Mouse (Mus musculus) right cerebral cortex, postnatal 4 days (tissue): ENCODE results near the gene Ddx60.

ENCODE experiments used
- DNase-seq: peaks from one replicate; pipeline ENCODE4 v3.0.0-alpha.2; 2022

Gene Ddx60

GRCm38 (mm10) chr8:61989464-61989863 lies 61.6 kb downstream of the Ddx60 start:
- no peak for DNase-seq

DNA sequence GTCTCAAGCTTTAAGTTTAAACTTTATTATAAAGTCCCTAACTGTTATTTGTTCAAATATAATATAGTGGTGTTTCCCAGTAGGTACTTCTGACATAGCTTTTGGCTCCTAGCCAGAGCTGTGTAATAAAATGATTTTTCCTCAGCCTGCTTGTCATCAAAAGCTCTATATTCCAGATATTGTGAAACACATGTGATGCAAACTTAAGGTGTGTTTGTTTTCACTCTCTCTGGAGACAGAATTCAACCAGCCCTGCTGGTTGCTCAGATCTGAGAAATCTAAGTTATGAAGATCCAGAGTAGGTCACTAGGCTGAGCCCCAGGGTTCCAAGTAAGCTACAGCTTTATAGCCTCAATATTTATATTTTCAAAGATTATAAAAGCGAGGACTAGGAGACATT lies 64.9 kb downstream of the Ddx60 start:
- DNase-seq: no peak

DNA sequence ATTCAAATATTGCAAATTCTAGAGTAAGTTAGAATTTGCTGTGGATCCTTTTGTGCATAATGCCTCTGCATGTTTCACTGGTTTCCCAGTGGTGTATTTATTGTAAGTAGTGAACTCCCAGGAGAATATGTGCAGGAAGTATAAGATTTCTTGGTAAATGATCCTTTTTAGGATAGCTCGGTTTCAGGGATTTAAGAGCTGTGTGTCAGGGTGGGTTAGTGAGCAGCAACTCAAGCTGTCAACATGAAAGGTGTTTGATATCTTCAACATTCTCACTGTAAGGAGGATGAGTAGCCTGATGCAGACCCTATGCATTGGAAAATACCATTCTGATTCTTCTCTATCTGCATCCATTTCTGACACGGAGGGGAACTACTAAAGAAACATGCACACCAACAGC lies 69.2 kb downstream of the Ddx60 start:
- DNase-seq: no peak

- DNase-seq: no peak
These were observed 86.3 kb downstream of the Ddx60 start for GRCm38 (mm10) chr8:62014166-62014565.

GRCm38 (mm10) chr8:62014582-62014981 lies 86.7 kb downstream of the Ddx60 start:
- DNase-seq: no peak

- DNase-seq: no peak
These were observed 106.5 kb downstream of the Ddx60 start for GRCm38 (mm10) chr8:62034351-62034750.

DNA sequence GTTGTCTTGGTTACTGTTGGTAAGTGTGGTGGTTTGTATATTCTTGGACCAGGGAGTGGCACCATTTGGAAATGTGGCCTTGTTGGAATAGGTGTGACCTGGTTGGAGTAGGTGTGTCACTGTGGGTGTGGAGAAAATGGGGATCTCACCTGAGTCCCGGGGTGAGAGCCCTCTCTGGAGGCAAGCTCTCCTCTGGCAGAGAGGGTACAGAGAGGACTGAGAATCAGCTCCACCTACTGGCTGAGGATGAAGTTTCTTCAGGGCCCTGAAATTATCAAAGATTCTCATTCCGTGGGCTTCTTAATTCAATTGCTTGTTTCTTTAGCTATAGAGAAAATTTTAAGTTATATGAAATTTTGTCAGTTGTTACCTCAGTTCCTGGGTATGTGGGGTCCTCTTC lies 118.9 kb downstream of the Ddx60 start:
- no peak for DNase-seq

GRCm38 (mm10) chr8:62060357-62060756 lies 132.5 kb downstream of the Ddx60 start:
- DNase-seq: no peak

DNA sequence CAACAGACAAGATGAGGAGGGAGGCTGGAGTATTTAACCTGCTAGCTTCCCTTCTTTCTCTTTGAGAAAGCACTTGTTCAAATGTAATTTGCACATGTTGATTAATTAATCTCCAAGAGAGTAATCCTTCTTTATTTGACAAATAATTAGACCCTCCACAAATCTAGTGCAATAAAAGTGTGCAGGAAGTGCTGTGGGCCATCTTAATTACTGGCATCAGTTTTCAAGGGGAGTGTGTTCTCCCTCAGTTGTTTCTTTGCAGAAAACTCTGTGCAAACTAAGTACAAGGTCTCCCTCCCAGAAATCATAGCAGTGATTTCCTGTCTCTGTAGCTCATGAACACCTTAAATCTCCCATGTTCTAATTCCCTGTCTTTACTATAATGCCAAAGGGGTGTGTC lies 140.4 kb downstream of the Ddx60 start:
- no peak for DNase-seq

DNA sequence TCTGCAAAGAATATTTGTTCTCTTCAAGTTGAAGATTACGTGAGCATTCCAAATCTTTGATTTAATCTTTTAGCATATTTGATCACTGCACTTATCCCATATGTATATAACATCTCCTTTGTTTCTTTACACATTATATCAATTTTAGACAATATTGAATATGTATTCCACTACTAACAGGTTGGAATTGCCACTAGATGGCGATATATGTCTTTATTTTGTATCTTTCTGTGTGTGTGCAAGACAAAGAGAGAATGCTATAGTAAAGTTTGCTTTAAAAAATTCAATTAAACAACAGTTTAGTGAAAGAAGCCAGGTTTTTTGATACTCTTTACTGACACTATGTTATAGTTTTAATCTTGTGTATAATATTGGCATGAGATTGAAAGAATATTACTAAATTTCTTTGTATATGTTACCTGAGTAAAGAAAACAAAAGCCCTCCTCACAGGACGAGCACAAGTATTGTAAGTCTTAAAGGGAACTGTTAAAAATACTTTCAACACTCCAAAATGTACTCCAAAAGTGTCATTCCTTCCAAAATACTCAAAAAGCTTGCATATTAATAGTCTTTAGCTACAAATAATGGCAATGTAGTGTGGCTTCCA lies 152.4 kb downstream of the Ddx60 start:
- DNase-seq: no peak

- no peak for DNase-seq
These were observed 153.9 kb downstream of the Ddx60 start for GRCm38 (mm10) chr8:62081804-62082203.
